Mouse (Mus musculus) liver, embryonic 14.5 days (tissue): ENCODE results near the gene C1ql4. TPM values are rescaled to one million over a fixed set of nuclear protein-coding genes. Genes with fewer than 3 reads are reported as not detected.
"Not testable (repeated sequence)": the region's sequence is repeated elsewhere in the genome, so short reads cannot be mapped to it uniquely, and the experiment has no call there.

Experiments used
- ATAC-seq: fragments of 200-750 bp; cut with Nextera tagmentation; 2 replicates; pipeline ENCODE4 v1.8.0; 2017; ENCODE audit warnings: moderate number of reproducible peaks, mild to moderate bottlenecking, moderate library complexity; ENCODE audit not compliant: insufficient read depth
- DNase-seq, 3 experiments: peaks; one replicate each; pipeline ENCODE4 v3.0.0-alpha.2; 2012 to 2013; ENCODE audit warnings: low read depth in 3 of 3, low spot score in 3 of 3
- H3K27ac ChIP-seq: fragments of 300-500 bp; sonication (generic); 2 replicates; pipeline ENCODE4 v1.5.1; 2014; ENCODE audit warnings: moderate library complexity, mild to moderate bottlenecking, control low read depth, inconsistent platforms
- H3K27me3 ChIP-seq: fragments of 300-500 bp; sonication (generic); 2 replicates; pipeline ENCODE4 v1.6.1; 2014; ENCODE audit warnings: mild to moderate bottlenecking, low read length, moderate library complexity; ENCODE audit not compliant: control insufficient read depth, insufficient read depth
- H3K36me3 ChIP-seq: fragments of 300-500 bp; sonication (generic); replicated peaks from 2 replicates; pipeline ENCODE4 v1.6.1; 2014; ENCODE audit warnings: low read depth; ENCODE audit not compliant: control insufficient read depth, insufficient read depth
- H3K4me1 ChIP-seq, 2 experiments: fragments of 200-500 bp in 1 of 2; fragments of 300-500 bp in 1 of 2; sonication (generic) in 1 of 2; replicated peaks; 2 replicates each; pipeline ENCODE4 v1.6.1; 2012 to 2014; ENCODE audit warnings: antibody characterized with exemption in 1 of 2, inconsistent platforms in 1 of 2, low read length in 1 of 2; ENCODE audit not compliant: control insufficient read depth in 2 of 2, insufficient read depth in 2 of 2
- H3K4me2 ChIP-seq: fragments of 300-500 bp; sonication (generic); 2 replicates; pipeline ENCODE4 v1.6.1; 2014; ENCODE audit warnings: low read depth, mild to moderate bottlenecking, control low read depth, moderate library complexity
- H3K4me3 ChIP-seq, 2 experiments: fragments of 200-500 bp in 1 of 2; fragments of 300-500 bp in 1 of 2; sonication (generic) in 1 of 2; 2 replicates each; pipeline ENCODE4 v1.5.1; 2012 to 2014; ENCODE audit warnings: low read depth in 2 of 2, low read length in 2 of 2, mild to moderate bottlenecking in 2 of 2, control low read depth in 1 of 2, inconsistent platforms in 1 of 2, moderate library complexity in 1 of 2; ENCODE audit not compliant: insufficient read depth in 1 of 2
- H3K9ac ChIP-seq: fragments of 300-500 bp; sonication (generic); replicated peaks from 2 replicates; pipeline ENCODE4 v1.6.1; 2014; ENCODE audit warnings: mild to moderate bottlenecking, control low read depth, moderate library complexity
- H3K9me3 ChIP-seq: fragments of 300-500 bp; sonication (generic); 2 replicates; pipeline ENCODE4 v1.6.1; 2016; ENCODE audit warnings: low read length, mixed read lengths; ENCODE audit not compliant: control insufficient read depth
- CTCF ChIP-seq: IDR thresholded peaks from 2 replicates; pipeline ENCODE4 v1.5.1; 2016; ENCODE audit warnings: antibody characterized with exemption, low read depth, control low read depth
- EP300 ChIP-seq: IDR thresholded peaks from 2 replicates; pipeline ENCODE4 v1.6.1; 2016; ENCODE audit warnings: antibody characterized with exemption, low read depth
- WGBS: fragments of 180-500 bp; shearing (Covaris S2); extraction: QIAGEN DNeasy Blood & Tissue Kit; methylation state at CpG from one replicate; pipeline ENCODE4 v1.1.7; 2014; ENCODE audit not compliant: insufficient replicate concordance; 5-methylcytosine and 5-hydroxymethylcytosine counted together
- polyA plus RNA-seq, 2 experiments: library from polyadenylated mRNA; depleted of rRNA in 1 of 2; stranded (reverse) in 1 of 2; unstranded in 1 of 2; fragments of >200 nt; fragmentation: Nextera tagmentation in 1 of 2; extraction: Ambion mirVana in 1 of 2; gene quantifications; 2 replicates each; pipeline versions ENCODE4 v1.2.1 to v1.2.3; 2012 to 2014

Gene C1ql4
- polyA plus RNA-seq, 2 experiments = not detected

DNA sequence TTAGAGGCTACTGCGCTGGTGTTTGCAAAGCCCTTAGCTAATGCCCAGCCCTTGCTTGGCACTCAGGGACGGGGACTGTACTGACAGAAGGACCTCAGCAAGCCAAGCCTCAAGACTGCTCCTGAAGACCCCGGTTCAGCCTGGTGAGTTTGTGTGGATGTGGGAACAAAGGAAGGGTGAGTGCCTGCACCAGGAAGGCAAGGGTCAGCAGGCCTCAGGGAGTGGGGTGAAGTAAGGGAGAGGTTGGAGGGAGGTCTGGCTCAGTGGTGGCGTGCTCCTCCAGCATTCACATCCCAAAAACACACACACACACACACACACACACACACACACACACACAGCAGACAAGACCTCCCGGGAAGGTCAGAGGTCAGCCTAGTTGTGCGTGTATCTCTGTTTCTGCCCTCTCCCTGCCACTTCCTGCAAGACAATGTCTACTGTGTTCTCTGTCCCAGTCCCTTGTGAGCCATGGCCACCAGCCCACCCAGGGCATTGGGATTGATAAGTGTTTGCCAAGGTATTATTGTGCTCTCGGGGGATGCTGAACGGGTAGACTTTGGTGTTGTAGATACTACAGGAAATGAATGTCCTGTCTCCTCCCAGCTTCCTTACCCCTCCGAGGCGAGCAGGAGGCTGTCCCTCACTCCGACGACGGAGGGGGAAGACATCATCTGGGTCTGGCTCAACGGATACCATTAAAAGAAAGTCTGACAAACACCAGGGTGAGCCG is 9.3 kb downstream of the C1ql4 start:
- Histone ChIP-seq H3K9ac (no peak overlapping the region), H3K36me3 (peaks cover 34% of the 10 kb centered on the region), H3K27ac (no peak overlapping the region), H3K4me2 (no peak overlapping the region), H3K27me3 (no peaks in the 10 kb centered on the region), H3K4me3 (no peak overlapping the region), H3K9me3 (no peaks in the 10 kb centered on the region), H3K4me1 (peaks cover 10% of the 10 kb centered on the region in 2 experiments; a peak in 3 of 4 replicates)
- no peak for ATAC-seq
- TF ChIP-seq CTCF = no peak
- no peak for TF ChIP-seq EP300
- DNase-seq = no peak
- 79% methylated on average over 15 of the region's 15 CpGs for WGBS

DNA sequence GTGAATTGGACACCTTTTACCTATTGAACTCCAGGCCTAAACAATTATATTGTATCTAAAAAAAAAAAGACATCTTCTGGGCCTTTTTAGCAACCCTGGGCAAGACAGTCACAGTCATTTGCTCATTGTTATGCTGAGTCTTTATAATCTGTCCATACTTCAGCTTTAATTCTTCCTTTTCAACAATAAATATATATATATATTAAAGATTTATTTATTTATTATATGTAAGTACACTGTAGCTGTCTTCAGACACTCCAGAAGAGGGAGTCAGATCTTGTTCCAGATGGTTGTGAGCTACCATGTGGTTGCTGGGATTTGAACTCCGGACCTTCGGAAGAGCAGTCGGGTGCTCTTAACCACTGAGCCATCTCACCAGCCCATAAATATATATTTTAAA is 11.6 kb downstream of the C1ql4 start:
- peak overlapping the region; percentile 72 to 88 for H3K4me3 ChIP-seq
- not testable (repeated sequence) for DNase-seq

DNA sequence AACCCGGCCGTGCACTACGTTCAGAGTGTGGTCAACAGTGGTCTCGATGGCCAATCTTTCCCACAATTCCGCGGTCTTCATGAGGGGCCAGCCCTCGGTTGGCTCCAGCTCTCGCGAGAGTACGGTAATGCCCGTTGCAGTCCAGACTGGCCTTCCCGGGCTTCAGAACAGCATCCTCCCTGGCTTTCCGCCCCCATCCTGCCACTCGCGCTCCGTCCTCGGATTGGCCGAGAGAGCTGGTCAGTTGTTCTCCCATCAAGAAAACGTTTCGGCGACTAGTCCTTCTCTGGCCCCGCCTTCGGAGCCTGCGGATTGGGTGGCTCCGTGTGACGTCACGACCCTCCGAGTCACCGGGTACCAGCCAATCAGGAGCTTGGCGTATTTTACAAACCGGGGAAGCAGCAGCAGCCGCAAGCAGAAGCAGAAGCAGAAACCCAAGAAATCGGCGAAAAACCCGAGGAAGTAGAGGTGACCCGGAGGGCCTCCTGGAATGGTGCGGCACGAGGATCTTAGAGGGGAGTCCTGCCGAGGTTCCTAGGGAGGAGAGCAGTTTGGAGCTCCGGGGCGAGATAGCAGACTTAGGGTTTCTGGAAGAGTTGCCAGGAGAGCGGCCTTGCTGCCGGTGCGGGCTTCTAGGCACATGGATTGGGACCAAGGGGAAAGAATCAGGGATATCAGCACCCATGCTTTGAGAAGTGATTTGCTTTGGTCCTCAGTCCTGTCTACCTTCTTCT is 12.8 kb downstream of the C1ql4 start:
- Histone ChIP-seq H3K27ac (peak overlapping the region; percentile 86), H3K36me3 (peaks cover 17% of the 10 kb centered on the region), H3K9me3 (no peaks in the 10 kb centered on the region), H3K4me1 (peaks cover 10% of the 10 kb centered on the region in 2 experiments; a peak in 3 of 4 replicates), H3K9ac (peak overlapping the region; percentile 87), H3K27me3 (no peaks in the 10 kb centered on the region), H3K4me3 (peak overlapping the region; percentile 72 to 88), H3K4me2 (peak overlapping the region; percentile 99)
- DNase-seq (peak; percentile 93 to 95 (median 93)), ATAC-seq (peak; percentile 93)
- TF ChIP-seq CTCF = no peak
- peak; percentile 4; the same call in 1 of the 2 replicates for TF ChIP-seq EP300
- WGBS = under 1% methylated on average over 44 of the region's 44 CpGs

More for the DNA sequence above, 11.6 kb downstream of the C1ql4 start:
- Histone ChIP-seq H3K4me2 (peak overlapping the region; percentile 88), H3K36me3 (peaks cover 17% of the 10 kb centered on the region)
- not testable (repeated sequence) for H3K27me3 ChIP-seq, H3K27ac ChIP-seq, H3K4me1 ChIP-seq, H3K9me3 ChIP-seq, ATAC-seq, H3K9ac ChIP-seq
- WGBS = 92% methylated on average over 3 of the region's 3 CpGs

DNA sequence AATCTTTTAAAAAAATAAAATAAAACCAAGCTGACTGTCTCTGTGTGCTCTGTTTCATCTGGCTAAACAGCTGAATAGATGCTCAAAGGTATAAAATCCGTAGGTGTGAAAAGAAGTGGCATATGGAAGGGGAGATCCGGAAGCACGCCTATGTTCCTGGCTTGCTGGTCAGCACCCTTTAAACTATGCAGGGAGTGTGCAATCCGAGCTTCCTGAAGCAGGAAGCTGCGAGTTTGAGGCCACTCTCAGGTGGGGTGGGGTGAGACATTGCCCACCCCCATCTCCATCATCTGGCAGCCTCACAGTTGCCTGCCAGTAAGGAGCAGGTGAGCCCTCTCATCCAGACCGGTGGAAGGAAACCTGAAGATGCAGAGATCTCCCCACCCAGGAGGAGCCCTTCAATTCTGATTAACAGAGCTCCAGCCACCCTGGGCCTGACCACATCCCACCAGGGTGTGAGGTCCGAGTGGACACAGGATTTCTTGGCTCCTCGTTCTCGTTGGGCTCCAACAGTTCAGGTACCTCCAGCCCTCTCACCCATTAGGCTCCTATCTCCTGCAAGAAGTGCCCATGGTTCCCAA is 13.5 kb downstream of the C1ql4 start, which contains the start of gene Troap:
Gene Troap (plus strand): TSS at position 557 of the 581 bp plus-strand sequence.
- Histone ChIP-seq H3K9me3 (no peaks in the 10 kb centered on the region), H3K27me3 (no peaks in the 10 kb centered on the region; the same call in 1 of the 2 replicates), H3K27ac (peak within 1 kb of the TSS; percentile 86), H3K4me2 (peak within 1 kb of the TSS; percentile 99), H3K4me3 (peak within 1 kb of the TSS; percentile 72 to 88), H3K36me3 (peaks cover 17% of the 10 kb centered on the region), H3K9ac (peak within 1 kb of the TSS; percentile 87), H3K4me1 (peaks cover 10% of the 10 kb centered on the region in 2 experiments; a peak in 3 of 4 replicates)
- WGBS = 21% methylated on average over 9 of the region's 9 CpGs
- TF ChIP-seq EP300 (0 out of 2 replicates have a peak, but pooled peaks have one; percentile 13), CTCF (peak; percentile 22; the same call in 1 of the 2 replicates)
- DNase-seq (no peak), ATAC-seq (peak; percentile 26)

DNA sequence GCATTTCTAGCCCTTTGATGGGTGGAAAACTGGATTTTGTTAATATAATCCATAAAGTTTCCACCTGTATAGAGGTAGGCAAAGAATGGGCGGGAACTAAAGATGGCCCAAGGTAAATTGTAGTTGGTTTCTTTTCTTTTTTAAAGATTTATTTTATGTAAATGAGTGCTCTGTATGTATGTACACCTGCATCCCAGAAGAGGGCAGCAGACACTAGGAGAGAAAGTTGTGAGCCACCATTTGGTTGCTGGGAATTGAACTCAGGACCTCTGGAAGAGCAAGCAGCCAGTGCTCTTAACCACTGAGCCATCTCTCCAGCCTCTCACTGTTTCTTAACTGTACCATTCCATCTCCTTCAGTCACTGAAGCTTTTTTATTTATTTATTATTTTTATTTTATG is 15.6 kb downstream of the C1ql4 start:
- H3K36me3 ChIP-seq = peaks cover 3% of the 10 kb centered on the region
- TF ChIP-seq CTCF (0 out of 2 replicates have a peak, but pooled peaks have one; percentile 34), EP300 (no peak)
- peaks cover 10% of the 10 kb centered on the region in 2 experiments; a peak in 3 of 4 replicates for H3K4me1 ChIP-seq
- no peaks in the 10 kb centered on the region; the same call in 1 of the 2 replicates for H3K27me3 ChIP-seq
- H3K4me3 ChIP-seq = no peak overlapping the region
- 35% methylated on average over 1 of the region's 1 CpGs for WGBS
- ATAC-seq = no peak
- H3K27ac ChIP-seq = no peak overlapping the region
- no peak overlapping the region for H3K4me2 ChIP-seq
- DNase-seq = no peak
- H3K9me3 ChIP-seq = no peaks in the 10 kb centered on the region
- H3K9ac ChIP-seq = no peak overlapping the region
